Mouse (Mus musculus) heart, postnatal 0 days (tissue): ENCODE data around the gene Pam.

ENCODE experiments used
- CTCF ChIP-seq: IDR thresholded peaks from 2 replicates; pipeline ENCODE4 v1.5.1; 2016; ENCODE audit warnings: antibody characterized with exemption, control low read depth, low read depth
- EP300 ChIP-seq: IDR thresholded peaks from 2 replicates; pipeline ENCODE4 v1.6.1; 2016; ENCODE audit warnings: antibody characterized with exemption, low read depth

- TF ChIP-seq CTCF (no peak), EP300 (no peak)
These were observed 191.5 kb downstream of the Pam start for GRCm38 (mm10) chr1:97903912-97904460.
